Mouse (Mus musculus) adrenal gland, postnatal 0 days (tissue): ENCODE data around the gene Gm14308. TPM values are rescaled to one million over a fixed set of nuclear protein-coding genes. Genes with fewer than 3 reads are reported as not detected.

Experiments
- polyA plus RNA-seq: library from polyadenylated mRNA; unstranded; fragments of >200 nt; fragmentation: Nextera tagmentation; extraction: Ambion mirVana; gene quantifications from 2 replicates; pipeline ENCODE4 v1.2.1, GENCODE M21; 2015

Gene Gm14308
- 8.7 and 22.8 TPM in 2 replicates for polyA plus RNA-seq

DNA sequence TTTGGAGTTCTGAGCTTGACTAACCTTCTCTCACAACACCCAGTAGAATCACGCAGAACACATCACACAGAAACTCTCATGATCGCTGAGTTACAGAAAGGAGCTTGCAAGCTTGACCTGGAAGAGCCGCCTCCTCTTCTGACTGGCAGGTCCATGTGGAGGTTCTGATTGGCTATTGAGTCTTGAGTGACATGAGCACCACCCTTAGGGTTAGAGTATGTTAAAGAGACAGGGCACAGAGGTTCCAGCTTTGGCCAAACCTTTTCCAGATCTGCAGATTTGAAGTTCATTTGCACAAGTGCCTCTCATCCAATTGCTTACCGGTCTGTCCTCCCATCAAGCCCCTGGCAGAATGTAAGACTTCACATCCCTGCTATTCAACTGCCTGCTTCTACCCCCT is at the start of gene Gm14308:
Gene Gm14308, minus strand, starts transcription at position 101 of the 400 bp plus-strand sequence.

DNA sequence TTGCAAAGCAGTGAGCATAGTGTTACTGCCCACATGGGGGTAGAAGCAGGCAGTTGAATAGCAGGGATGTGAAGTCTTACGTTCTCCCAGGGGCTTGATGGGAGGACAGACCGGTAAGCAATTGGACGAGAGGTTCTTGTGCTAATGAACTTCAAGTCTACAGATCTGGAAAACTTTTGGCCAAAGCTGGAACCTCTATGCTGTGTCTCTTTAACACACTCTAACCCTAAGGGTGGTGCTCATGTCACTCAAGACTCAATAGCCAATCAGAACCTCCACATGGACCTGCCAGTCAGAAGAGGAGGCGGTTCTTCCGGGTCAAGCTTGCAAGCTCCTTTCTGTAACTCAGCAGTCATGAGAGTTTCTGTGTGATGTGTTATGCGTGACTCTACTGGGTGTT is 34.1 kb upstream of the Gm14308 start, which contains the start of gene Zfp973:
Gene Zfp973, plus strand, starts transcription at position 301 of the 400 bp plus-strand sequence.

Other genes with a start within 250 kb of the Gm14308 start
- gene Gm14435, start 212.8 kb downstream of the Gm14308 start, polyA plus RNA-seq = 27.0 and 53.8 TPM in 2 replicates
- gene Gm14434, start 149.6 kb downstream of the Gm14308 start, polyA plus RNA-seq = 27.1 and 61.2 TPM in 2 replicates
- not detected in 2 replicates for gene Zfp967, start 115.3 kb downstream of the Gm14308 start, polyA plus RNA-seq
- gene Zfp973, start 34.2 kb upstream of the Gm14308 start, polyA plus RNA-seq = 8.8 and 15.6 TPM in 2 replicates
- gene Gm14305, start 72.0 kb upstream of the Gm14308 start, polyA plus RNA-seq = 40.4 and 68.3 TPM in 2 replicates
- gene Gm14295, start 162.3 kb upstream of the Gm14308 start, polyA plus RNA-seq = 21.2 and 59.8 TPM in 2 replicates
- not detected in 2 replicates for gene Gm14408, start 194.8 kb upstream of the Gm14308 start, polyA plus RNA-seq